Mouse (Mus musculus) neural tube, embryonic 15.5 days (tissue): Measurements from ENCODE around the gene B3gat3. TPM values are rescaled to one million over a fixed set of nuclear protein-coding genes. Genes with fewer than 3 reads are reported as not detected.

Experiments used
- ATAC-seq: fragments of 200-750 bp; cut with Nextera tagmentation; 2 replicates; pipeline ENCODE4 v1.8.0; 2017; ENCODE audit warnings: mild to moderate bottlenecking, moderate TSS enrichment, moderate library complexity; ENCODE audit not compliant: low FRiP score
- H3K27ac ChIP-seq: fragments of 300-500 bp; sonication (generic); replicated peaks from 2 replicates; pipeline ENCODE4 v1.5.1; 2015; ENCODE audit warnings: mild to moderate bottlenecking, inconsistent platforms
- H3K27me3 ChIP-seq: fragments of 300-500 bp; sonication (generic); replicated peaks from 2 replicates; pipeline ENCODE4 v1.6.1; 2015; ENCODE audit warnings: inconsistent platforms
- H3K36me3 ChIP-seq: fragments of 300-500 bp; sonication (generic); 2 replicates; pipeline ENCODE4 v1.6.1; 2015; ENCODE audit warnings: inconsistent platforms
- H3K4me1 ChIP-seq: fragments of 300-500 bp; sonication (generic); 2 replicates; pipeline ENCODE4 v1.6.1; 2015; ENCODE audit warnings: inconsistent platforms
- H3K4me2 ChIP-seq: fragments of 300-500 bp; sonication (generic); 2 replicates; pipeline ENCODE4 v1.6.1; 2015; ENCODE audit warnings: inconsistent platforms, mild to moderate bottlenecking, moderate library complexity
- H3K4me3 ChIP-seq: fragments of 300-500 bp; sonication (generic); replicated peaks from 2 replicates; pipeline ENCODE4 v1.5.1; 2015; ENCODE audit warnings: mild to moderate bottlenecking, inconsistent platforms
- H3K9ac ChIP-seq: fragments of 300-500 bp; sonication (generic); replicated peaks from 2 replicates; pipeline ENCODE4 v1.6.1; 2015; ENCODE audit warnings: mild to moderate bottlenecking, inconsistent platforms
- H3K9me3 ChIP-seq: fragments of 300-500 bp; sonication (generic); replicated peaks from 2 replicates; pipeline ENCODE4 v1.6.1; 2016; ENCODE audit warnings: inconsistent platforms
- WGBS: fragments of 180-500 bp; shearing (Covaris S2); methylation state at CpG from one replicate; pipeline ENCODE4 v1.1.7; 2015; ENCODE audit warnings: mixed read lengths; 5-methylcytosine and 5-hydroxymethylcytosine counted together
- polyA plus RNA-seq: library from polyadenylated mRNA; unstranded; fragments of >200 nt; fragmentation: Nextera tagmentation; extraction: Ambion mirVana; gene quantifications from 2 replicates; pipeline ENCODE4 v1.2.1, GENCODE M21; 2015

B3gat3 gene
- polyA plus RNA-seq, 1 experiment from 2014 or later: 89.1 TPM

DNA sequence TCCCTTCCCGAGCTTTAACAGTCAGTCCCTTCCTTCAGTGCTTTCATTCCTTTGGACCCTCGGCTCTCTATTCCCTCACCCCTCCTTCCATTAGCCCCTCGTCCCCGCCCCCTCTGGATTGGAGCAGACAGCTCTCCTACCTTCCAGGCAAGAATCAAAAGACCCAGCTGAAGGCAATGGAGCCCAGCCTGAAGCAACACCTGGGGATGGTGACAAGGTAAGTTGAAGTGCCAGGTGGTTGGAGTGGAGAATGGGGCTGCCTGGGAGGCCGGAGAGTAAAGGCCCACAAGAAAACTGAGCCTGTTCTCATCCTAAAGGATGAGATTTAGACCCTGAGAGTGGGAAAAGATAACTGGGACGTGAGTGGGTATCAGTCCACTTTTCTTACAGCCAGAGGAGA is 11.6 kb upstream of the B3gat3 start:
- Histone ChIP-seq H3K9ac (no peak overlapping the region), H3K27ac (no peak overlapping the region), H3K27me3 (no peaks in the 10 kb centered on the region), H3K36me3 (peaks cover 94% of the 10 kb centered on the region), H3K9me3 (no peaks in the 10 kb centered on the region), H3K4me1 (no peaks in the 10 kb centered on the region), H3K4me2 (no peak overlapping the region), H3K4me3 (no peak overlapping the region)
- WGBS: 89% methylated on average over 6 of the region's 6 CpGs
- no peak for ATAC-seq

DNA sequence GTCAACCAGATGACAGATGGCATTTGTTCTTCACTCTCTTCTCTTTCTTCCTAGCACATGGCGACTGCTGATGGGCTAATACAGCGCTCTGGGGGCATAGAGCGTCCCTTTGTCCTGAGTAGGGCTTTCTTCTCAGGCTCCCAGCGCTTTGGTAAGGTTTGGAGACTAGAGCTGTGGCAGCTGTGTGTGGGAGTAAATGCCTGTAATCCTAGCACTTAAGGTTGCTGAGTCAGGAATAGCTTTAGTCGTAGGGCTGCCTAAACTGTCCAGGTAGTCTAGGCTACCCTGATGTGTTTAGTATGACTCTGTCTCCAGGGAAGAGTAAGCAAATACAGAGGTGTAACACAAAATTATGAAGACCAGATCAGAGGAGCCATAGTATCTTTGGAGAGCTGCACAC is 8.4 kb upstream of the B3gat3 start:
- Histone ChIP-seq H3K27ac (no peak overlapping the region), H3K36me3 (peaks cover 99% of the 10 kb centered on the region), H3K4me3 (no peak overlapping the region), H3K9me3 (no peaks in the 10 kb centered on the region), H3K4me1 (no peaks in the 10 kb centered on the region), H3K9ac (no peak overlapping the region), H3K4me2 (no peak overlapping the region), H3K27me3 (no peaks in the 10 kb centered on the region)
- 87% methylated on average over 5 of the region's 5 CpGs for WGBS
- ATAC-seq: no peak

DNA sequence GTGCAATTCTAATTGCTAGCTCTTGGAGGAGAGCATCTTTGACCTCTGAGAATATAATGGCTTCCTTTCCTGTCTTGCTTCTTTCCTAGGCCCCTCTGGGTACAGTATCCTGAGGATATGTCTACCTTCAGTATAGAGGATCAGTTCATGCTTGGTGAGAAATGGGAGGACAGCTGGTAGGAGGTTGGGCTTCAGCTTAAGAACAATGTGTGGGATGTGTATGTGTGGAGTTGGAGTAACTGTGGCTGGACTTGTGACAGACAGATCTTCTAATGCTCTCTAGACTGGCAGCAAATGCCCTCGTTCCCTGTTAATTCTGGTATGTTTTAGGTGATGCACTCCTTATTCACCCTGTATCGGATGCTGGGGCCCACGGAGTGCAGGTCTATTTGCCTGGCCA is 6.0 kb upstream of the B3gat3 start:
- Histone ChIP-seq H3K4me2 (no peak overlapping the region), H3K27me3 (no peaks in the 10 kb centered on the region), H3K27ac (no peak overlapping the region), H3K9me3 (no peaks in the 10 kb centered on the region), H3K4me3 (no peak overlapping the region), H3K9ac (no peak overlapping the region), H3K36me3 (peaks cover 75% of the 10 kb centered on the region), H3K4me1 (no peaks in the 10 kb centered on the region)
- 98% methylated on average over 3 of the region's 3 CpGs for WGBS
- ATAC-seq: no peak

DNA sequence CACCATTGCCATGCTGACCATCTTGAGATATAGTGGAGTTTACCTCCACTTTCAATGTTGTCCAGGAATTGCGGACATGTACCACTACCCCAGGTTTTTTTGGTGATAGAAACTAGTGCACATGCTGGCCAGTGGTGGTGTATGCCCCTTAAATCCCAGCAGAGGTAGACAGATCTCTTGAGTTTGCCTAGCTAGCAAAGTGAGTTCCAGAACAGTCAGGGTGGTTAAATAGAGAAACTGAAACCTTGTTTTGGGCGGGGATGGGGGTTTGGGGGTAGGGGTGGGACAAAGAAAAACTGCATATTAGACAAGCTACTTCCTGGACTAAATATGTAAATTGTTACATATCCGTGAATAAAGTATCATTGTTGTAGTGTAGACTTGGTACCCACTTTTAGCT is 1.2 kb upstream of the B3gat3 start:
- H3K4me1 ChIP-seq: peaks cover 18% of the 10 kb centered on the region
- no peaks in the 10 kb centered on the region for H3K9me3 ChIP-seq
- no peak overlapping the region for H3K4me2 ChIP-seq
- H3K9ac ChIP-seq: no peak overlapping the region
- no peak for ATAC-seq
- H3K27me3 ChIP-seq: no peaks in the 10 kb centered on the region
- WGBS: 90% methylated on average over 3 of the region's 3 CpGs
- H3K27ac ChIP-seq: no peak overlapping the region
- no peak overlapping the region for H3K4me3 ChIP-seq
- peaks cover 37% of the 10 kb centered on the region for H3K36me3 ChIP-seq

DNA sequence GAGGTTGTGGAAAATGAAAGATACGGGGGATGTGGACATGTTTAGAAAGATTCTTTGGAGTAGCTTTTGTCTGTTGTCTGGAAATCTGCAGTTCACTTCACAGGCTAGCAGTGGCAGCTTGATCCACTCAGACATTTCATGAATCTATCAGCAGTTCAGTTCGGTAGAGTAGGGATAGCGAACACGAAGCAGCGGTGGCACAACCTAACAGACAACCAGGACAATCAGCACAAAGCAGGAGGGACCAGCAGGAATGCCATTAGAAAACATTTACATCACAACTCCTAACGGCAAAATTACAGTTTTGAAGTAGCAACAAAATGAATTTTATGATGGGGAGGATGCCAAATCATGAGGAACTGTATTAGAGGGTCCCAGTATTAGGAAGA is 496 bp upstream of the B3gat3 start:
- no peaks in the 10 kb centered on the region for H3K9me3 ChIP-seq
- H3K9ac ChIP-seq: peak overlapping the region; percentile 64
- peak overlapping the region; percentile 67 for H3K4me2 ChIP-seq
- WGBS: 51% methylated on average over 6 of the region's 6 CpGs
- peak overlapping the region; percentile 90 for H3K27ac ChIP-seq
- H3K4me1 ChIP-seq: peaks cover 18% of the 10 kb centered on the region
- 0 out of 2 replicates have a peak, but pooled peaks have one; percentile 2 for ATAC-seq
- peaks cover 30% of the 10 kb centered on the region for H3K36me3 ChIP-seq
- H3K4me3 ChIP-seq: peak overlapping the region; percentile 66
- H3K27me3 ChIP-seq: no peaks in the 10 kb centered on the region

DNA sequence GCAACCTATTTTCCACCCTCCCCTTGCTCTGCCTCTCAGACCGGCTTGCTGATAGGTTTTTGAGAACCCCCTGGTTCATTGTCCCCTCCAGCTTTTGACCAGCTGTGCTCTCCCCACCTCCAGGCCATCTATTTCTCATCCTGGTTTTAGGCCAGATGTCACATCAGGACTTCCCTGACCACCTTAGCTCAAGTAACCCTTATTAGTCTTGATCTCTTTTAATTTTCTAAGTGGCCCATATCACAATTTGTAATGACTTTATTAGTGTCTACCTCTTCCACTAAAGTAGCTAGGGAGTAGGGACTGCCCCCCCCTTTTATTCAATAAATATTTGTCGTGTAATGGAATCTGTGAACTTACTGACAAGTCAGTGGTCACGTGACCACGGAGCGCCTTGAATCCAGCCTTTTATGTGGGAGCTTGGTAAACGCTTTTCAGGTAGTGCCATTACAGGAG is 690 bp downstream of the B3gat3 start:
- Histone ChIP-seq H3K4me1 (peaks cover 18% of the 10 kb centered on the region), H3K27me3 (no peaks in the 10 kb centered on the region), H3K9me3 (no peaks in the 10 kb centered on the region), H3K27ac (peak overlapping the region; percentile 90), H3K9ac (peak overlapping the region; percentile 64), H3K4me2 (peak overlapping the region; percentile 67), H3K36me3 (peaks cover 24% of the 10 kb centered on the region), H3K4me3 (peak overlapping the region; percentile 66)
- 1% methylated on average over 6 of the region's 6 CpGs for WGBS
- 0 out of 2 replicates have a peak, but pooled peaks have one; percentile 17 for ATAC-seq

DNA sequence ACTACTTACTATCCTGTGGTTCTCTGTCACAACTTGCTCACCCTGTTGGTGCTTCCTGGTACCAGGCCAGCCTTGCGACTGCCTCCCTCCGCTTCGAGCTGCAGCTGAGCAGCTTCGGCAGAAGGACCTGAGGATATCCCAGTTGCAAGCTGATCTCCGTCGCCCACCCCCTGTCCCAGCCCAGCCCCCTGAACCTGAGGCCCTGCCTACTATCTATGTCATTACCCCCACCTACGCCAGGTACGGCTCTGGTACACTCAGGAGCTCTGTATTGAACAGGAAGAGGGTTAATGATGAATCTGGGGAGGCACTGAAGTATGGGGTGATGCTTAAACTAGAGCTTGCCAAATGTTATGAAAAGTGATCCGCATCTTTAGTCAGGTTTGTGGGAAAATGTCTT is 1.6 kb downstream of the B3gat3 start:
- ATAC-seq: no peak
- 87% methylated on average over 9 of the region's 9 CpGs for WGBS
- Histone ChIP-seq H3K4me1 (peaks cover 18% of the 10 kb centered on the region), H3K27me3 (no peaks in the 10 kb centered on the region), H3K4me2 (peak overlapping the region; percentile 67), H3K27ac (no peak overlapping the region), H3K9ac (no peak overlapping the region), H3K36me3 (peaks cover 22% of the 10 kb centered on the region), H3K9me3 (no peaks in the 10 kb centered on the region), H3K4me3 (peak overlapping the region; percentile 66; the same call in 1 of the 2 replicates)

DNA sequence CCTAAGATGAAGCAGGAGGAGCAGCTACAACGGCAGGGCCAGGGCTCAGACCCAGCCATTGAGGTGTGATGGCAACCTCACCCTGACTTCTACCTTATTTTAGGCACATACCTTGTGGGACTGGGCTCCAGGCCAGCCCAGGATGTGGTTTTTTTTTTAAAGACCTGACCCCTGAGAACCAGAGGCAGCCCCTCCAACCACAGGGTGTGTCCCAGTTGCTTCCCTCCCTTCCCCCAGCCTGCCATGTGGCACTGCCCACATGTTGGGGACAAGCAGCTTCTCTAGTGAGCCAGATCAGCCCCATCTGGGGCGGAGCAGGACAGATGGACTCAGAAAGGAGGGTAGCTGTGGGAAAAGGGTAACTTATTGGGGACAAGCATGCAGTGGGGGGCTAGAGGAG is 6.6 kb downstream of the B3gat3 start:
- Histone ChIP-seq H3K27ac (no peak overlapping the region), H3K4me1 (peaks cover 26% of the 10 kb centered on the region), H3K9me3 (no peaks in the 10 kb centered on the region), H3K27me3 (no peaks in the 10 kb centered on the region), H3K36me3 (peaks cover 31% of the 10 kb centered on the region), H3K9ac (no peak overlapping the region), H3K4me2 (no peak overlapping the region), H3K4me3 (no peak overlapping the region)
- no peak for ATAC-seq
- WGBS: 95% methylated on average over 2 of the region's 2 CpGs

DNA sequence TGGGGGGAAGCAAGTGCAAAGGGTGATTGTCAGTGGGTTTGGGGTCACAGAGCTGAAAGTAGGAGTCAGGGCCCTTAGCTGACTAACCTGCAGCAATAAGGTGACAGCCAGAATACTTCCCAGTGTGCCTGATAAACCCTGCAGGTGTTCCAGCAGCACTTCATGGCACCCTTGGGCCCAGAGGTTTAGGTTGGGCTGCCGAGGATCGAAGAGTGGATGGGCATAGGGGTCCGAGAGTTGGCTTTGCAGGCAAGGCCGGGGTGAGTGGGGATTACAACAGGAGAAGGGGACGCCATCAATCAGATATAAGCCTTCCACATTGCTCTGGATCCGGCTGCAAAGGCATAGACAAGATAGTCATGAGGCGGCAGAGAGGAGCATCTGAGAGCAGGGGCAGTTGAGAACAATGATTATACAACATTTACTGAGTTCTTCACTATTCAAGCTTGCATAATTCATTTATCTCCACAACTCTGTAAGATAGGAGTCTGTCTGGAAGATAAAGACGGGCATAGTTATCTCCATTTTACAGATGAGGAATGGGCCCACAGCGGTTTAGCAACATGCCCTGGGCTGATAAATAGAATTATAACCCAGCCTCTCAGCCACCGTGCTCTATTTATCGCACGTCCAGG is 7.8 kb downstream of the B3gat3 start:
- H3K9ac ChIP-seq: 0 out of 2 replicates have a peak overlapping the region, but pooled peaks have one; percentile 3
- peaks cover 24% of the 10 kb centered on the region for H3K4me1 ChIP-seq
- H3K4me2 ChIP-seq: no peak overlapping the region
- peaks cover 27% of the 10 kb centered on the region for H3K36me3 ChIP-seq
- no peaks in the 10 kb centered on the region for H3K9me3 ChIP-seq
- H3K27me3 ChIP-seq: no peaks in the 10 kb centered on the region
- ATAC-seq: no peak
- 90% methylated on average over 12 of the region's 12 CpGs for WGBS
- no peak overlapping the region for H3K4me3 ChIP-seq
- no peak overlapping the region for H3K27ac ChIP-seq

DNA sequence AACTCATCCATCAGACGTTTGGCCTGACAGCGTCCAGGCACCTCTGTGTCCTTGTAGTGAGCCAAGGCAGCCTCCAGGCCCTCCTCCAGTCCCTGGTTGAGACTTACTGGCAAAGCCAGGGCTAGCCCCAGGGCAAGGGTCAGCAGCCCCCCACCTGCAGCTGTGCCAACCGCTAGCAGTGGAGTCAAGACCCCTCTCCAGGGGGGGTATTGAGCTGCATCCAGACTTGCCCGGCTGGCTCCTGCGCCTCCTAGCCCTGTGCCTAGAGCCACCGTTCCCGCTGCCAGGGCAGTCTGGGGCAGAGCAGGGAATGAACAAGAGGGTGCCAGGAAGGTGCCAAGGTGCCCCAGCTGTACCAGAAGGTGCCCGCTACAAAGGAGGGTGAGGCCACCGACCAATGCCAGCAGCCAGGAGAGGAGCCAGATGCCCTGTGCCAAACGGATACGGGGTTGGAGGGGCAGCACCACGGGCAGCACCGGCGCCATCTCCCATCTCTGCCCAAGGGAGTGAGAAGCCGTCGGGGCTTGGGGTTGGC is 8.6 kb downstream of the B3gat3 start:
- no peak; the same call in 1 of the 2 replicates for ATAC-seq
- no peaks in the 10 kb centered on the region for H3K9me3 ChIP-seq
- peaks cover 24% of the 10 kb centered on the region for H3K4me1 ChIP-seq
- peak overlapping the region; percentile 50 for H3K9ac ChIP-seq
- peak overlapping the region; percentile 52 for H3K4me3 ChIP-seq
- 15% methylated on average over 16 of the region's 16 CpGs for WGBS
- H3K4me2 ChIP-seq: peak overlapping the region; percentile 72
- peaks cover 22% of the 10 kb centered on the region for H3K36me3 ChIP-seq
- H3K27ac ChIP-seq: no peak overlapping the region; the same call in 1 of the 2 replicates
- no peaks in the 10 kb centered on the region for H3K27me3 ChIP-seq

DNA sequence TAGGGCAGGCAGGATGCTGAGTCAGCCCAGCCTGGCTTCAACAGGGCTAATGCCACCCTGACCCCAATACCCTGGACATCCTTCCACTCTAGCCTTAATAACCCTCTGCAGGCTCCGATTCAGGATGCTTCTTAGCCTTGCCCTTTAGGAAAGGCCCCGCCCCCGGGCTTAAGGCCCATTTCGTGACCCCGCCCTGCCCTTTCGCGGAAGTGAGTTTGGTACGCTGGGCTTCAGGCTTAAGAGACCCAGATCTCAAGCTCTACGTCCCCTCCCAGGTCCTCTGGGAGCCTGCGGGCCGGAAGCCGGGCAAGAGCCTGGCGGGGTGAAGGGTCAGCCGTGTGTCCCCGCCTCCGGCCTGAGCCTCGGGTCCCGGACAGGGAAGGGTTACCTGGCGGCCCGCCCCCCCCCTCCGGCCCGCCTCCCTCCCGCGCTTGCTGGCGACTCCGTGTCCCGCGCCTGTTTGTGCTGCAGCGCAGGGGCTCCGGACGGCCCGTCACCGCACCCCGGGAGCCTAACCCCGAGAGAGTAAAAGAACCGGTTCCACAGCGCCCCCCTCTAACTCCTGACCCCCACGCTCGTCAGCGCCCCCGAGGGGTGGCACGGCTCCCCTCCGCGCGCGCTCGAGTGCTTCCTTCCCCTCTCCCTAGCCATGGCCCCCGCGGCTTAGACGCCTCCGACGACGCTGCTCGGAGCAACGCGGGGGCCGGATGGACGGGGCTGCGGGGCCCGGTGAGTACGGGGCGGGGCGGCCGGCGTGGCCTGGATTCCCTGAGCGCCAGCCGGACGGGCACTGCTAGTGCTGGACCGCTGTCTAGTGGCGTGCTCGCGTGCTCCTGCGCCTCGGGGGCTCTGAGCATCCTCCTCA is 9.3 kb downstream of the B3gat3 start, which contains the start of the genes Rom1 and Eml3:
Gene Rom1 (minus strand): TSS at position 133 of the 865 bp plus-strand sequence.
Gene Eml3 (plus strand): TSS at position 329 of the 865 bp plus-strand sequence.
- Histone ChIP-seq H3K27me3 (no peaks in the 10 kb centered on the region), H3K4me3 (peak within 1 kb of the TSS; percentile 52), H3K36me3 (peaks cover 22% of the 10 kb centered on the region), H3K4me1 (peaks cover 24% of the 10 kb centered on the region), H3K27ac (peak within 1 kb of the TSS; percentile 60; the same call in 1 of the 2 replicates), H3K9me3 (no peaks in the 10 kb centered on the region), H3K9ac (peak within 1 kb of the TSS; percentile 50), H3K4me2 (peak within 1 kb of the TSS; percentile 72)
- under 1% methylated on average over 58 of the region's 74 CpGs for WGBS
- peak; percentile 64 for ATAC-seq
